Mouse (Mus musculus) ES-E14 (cell line): ENCODE results near the gene Srgap2. TPM values are rescaled to one million over a fixed set of nuclear protein-coding genes. Genes with fewer than 3 reads are reported as not detected.
"Not testable (repeated sequence)": the region's sequence is repeated elsewhere in the genome, so short reads cannot be mapped to it uniquely, and the experiment has no call there.

Experiments
- DNase-seq: peaks from one replicate; pipeline ENCODE4 v3.0.0-alpha.2; 2013; ENCODE audit warnings: low read depth, low spot score
- H3K27ac ChIP-seq: 2 replicates; pipeline ENCODE4 v1.5.1; 2012; ENCODE audit warnings: low read depth, mild to moderate bottlenecking, low read length, moderate library complexity, mixed read lengths; ENCODE audit not compliant: poor library complexity, insufficient read depth, severe bottlenecking
- H3K36me3 ChIP-seq: 2 replicates; pipeline ENCODE4 v1.6.1; 2012; ENCODE audit warnings: mild to moderate bottlenecking, low read length, moderate library complexity, mixed read lengths; ENCODE audit not compliant: control insufficient read depth, poor library complexity, insufficient read depth, severe bottlenecking
- H3K4me1 ChIP-seq, 2 experiments: fragments of 150-350 bp in 1 of 2; sonication (generic) in 1 of 2; 2 replicates each; pipeline ENCODE4 v1.6.1; 2012; ENCODE audit warnings: low read length in 2 of 2, mild to moderate bottlenecking in 1 of 2, mixed read lengths in 1 of 2; ENCODE audit not compliant: control insufficient read depth in 2 of 2, insufficient read depth in 2 of 2, poor library complexity in 1 of 2
- H3K4me3 ChIP-seq, 2 experiments: fragments of 150-350 bp in 1 of 2; sonication (generic) in 1 of 2; 2 replicates each; pipeline ENCODE4 v1.5.1; 2012; ENCODE audit warnings: low read length in 2 of 2, low read depth in 1 of 2, mild to moderate bottlenecking in 1 of 2, mixed read lengths in 1 of 2; ENCODE audit not compliant: insufficient read depth in 1 of 2, poor library complexity in 1 of 2, severe bottlenecking in 1 of 2
- H3K9ac ChIP-seq: 2 replicates; pipeline ENCODE4 v1.6.1; 2012; ENCODE audit warnings: low read depth, mild to moderate bottlenecking, low read length, mixed read lengths; ENCODE audit not compliant: poor library complexity, insufficient read depth, severe bottlenecking
- H3K9me3 ChIP-seq: fragments of 150-350 bp; sonication (generic); 2 replicates; pipeline ENCODE4 v1.6.1; 2012; ENCODE audit warnings: low read depth, mild to moderate bottlenecking, low read length; ENCODE audit not compliant: control insufficient read depth, insufficient read depth
- CHD2 ChIP-seq: IDR thresholded peaks from 2 replicates; pipeline ENCODE4 v1.6.1; 2014; ENCODE audit warnings: mild to moderate bottlenecking, low read depth, low read length, inconsistent platforms
- HCFC1 ChIP-seq: IDR thresholded peaks from 2 replicates; pipeline ENCODE4 v1.6.1; 2012; ENCODE audit warnings: low read length, inconsistent platforms, borderline replicate concordance; ENCODE audit not compliant: insufficient read depth
- MAFK ChIP-seq: IDR thresholded peaks from 2 replicates; pipeline ENCODE4 v1.6.1; 2014; ENCODE audit warnings: mild to moderate bottlenecking, low read depth, low read length, inconsistent platforms; ENCODE audit not compliant: insufficient read depth
- ZC3H11A ChIP-seq: IDR thresholded peaks from 2 replicates; pipeline ENCODE4 v1.6.1; 2012; ENCODE audit warnings: low read depth, mild to moderate bottlenecking, inconsistent platforms, low read length, borderline replicate concordance
- ZNF384 ChIP-seq: IDR thresholded peaks from 2 replicates; pipeline ENCODE4 v1.6.1; 2012; ENCODE audit warnings: low read depth, low read length, inconsistent platforms
- in situ Hi-C, 2 experiments: fragments of 600-800 bp; cut with MboI; formaldehyde crosslinking; loops; one replicate each; pipeline ENCODE4 v1.15.1; 2025; ENCODE audit warnings: low sequenced_read_pairs in 2 of 2, inconsistent platforms in 1 of 2; ENCODE audit not compliant: unreplicated experiment in 2 of 2
- total RNA-seq: library from RNA; depleted of rRNA; stranded (reverse); fragments of 300-350 nt; gene quantifications from 2 replicates; pipeline ENCODE4 v1.2.3, GENCODE M21; 2012

Gene Srgap2
- total RNA-seq, 1 experiment, result 26.4 TPM

DNA sequence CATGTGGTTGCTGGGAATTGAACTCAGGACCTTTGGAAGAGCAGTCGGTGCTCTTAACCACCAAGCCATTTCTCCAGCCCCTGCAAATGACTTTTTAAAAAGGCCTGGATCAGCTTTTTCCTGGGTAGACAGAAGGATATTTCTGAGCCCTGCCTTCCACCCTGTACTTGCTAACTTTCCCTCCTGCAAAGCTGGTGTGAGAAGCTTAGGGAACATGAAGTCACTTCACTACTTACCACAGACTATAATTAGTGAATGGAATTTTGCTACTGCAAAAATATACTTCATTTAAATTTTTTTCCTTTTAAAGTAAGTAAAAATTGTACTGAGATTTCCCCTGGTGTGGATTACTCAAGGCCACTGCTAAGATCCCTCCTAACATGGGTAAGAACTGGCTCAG is 196.0 kb downstream of the Srgap2 start:
- H3K4me1 ChIP-seq, result no peaks in the 10 kb centered on the region
- in situ Hi-C loops, result no loop called here
- no peak overlapping the region for H3K4me3 ChIP-seq
- TF ChIP-seq HCFC1 (no peak), ZC3H11A (no peak)
- H3K27ac ChIP-seq, result no peak overlapping the region
- H3K9me3 ChIP-seq, result no peaks in the 10 kb centered on the region
- no peak for DNase-seq
- peaks cover 3% of the 10 kb centered on the region for H3K36me3 ChIP-seq
- H3K9ac ChIP-seq, result no peak overlapping the region

GRCm38 (mm10) chr1:131329093-131329492 is 198.1 kb downstream of the Srgap2 start:
- peak; percentile 35 for DNase-seq
- H3K4me3 ChIP-seq, H3K36me3 ChIP-seq, H3K9me3 ChIP-seq, H3K9ac ChIP-seq, H3K27ac ChIP-seq, H3K4me1 ChIP-seq, in situ Hi-C loops: not testable (repeated sequence)

DNA sequence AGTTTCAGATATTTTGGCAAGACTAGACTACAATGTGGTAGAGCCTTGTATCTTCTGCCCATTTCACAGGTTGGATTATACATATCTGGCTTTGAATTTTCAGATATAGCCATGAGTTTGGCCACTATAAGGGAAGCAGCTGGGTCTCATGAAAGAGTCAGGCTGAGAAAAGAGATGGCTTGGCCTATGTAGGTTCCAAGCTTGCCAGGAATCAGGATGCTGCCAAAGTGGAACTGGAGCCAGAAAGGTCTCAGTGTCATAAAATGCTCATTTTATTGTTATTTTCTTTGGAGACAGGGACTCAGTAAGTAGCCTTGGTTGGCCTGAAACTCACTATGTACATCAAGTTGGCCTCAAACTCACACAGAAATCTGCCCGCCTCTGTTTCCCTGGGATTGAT is 200.0 kb downstream of the Srgap2 start:
- TF ChIP-seq ZNF384, result no peak
- TF ChIP-seq CHD2, result no peak
- TF ChIP-seq ZC3H11A, result no peak
- no peak for TF ChIP-seq HCFC1
- H3K36me3 ChIP-seq, result no peaks in the 10 kb centered on the region; the same call in 1 of the 2 replicates
- DNase-seq, result no peak
- in situ Hi-C loops, result no loop called here
- no peak overlapping the region for H3K4me3 ChIP-seq
- H3K9me3 ChIP-seq, result no peaks in the 10 kb centered on the region
- H3K27ac ChIP-seq, result no peak overlapping the region
- no peaks in the 10 kb centered on the region for H3K4me1 ChIP-seq
- no peak overlapping the region for H3K9ac ChIP-seq

GRCm38 (mm10) chr1:131324816-131325463 is 202.2 kb downstream of the Srgap2 start:
- no peak for TF ChIP-seq ZC3H11A
- TF ChIP-seq ZNF384, result no peak
- TF ChIP-seq CHD2, result no peak
- TF ChIP-seq MAFK, result no peak
- no peak overlapping the region for H3K27ac ChIP-seq
- no peaks in the 10 kb centered on the region for H3K36me3 ChIP-seq
- DNase-seq, result no peak
- H3K9ac ChIP-seq, result no peak overlapping the region
- in situ Hi-C loops, result no loop called here
- no peaks in the 10 kb centered on the region for H3K9me3 ChIP-seq
- no peak overlapping the region for H3K4me3 ChIP-seq
- no peaks in the 10 kb centered on the region for H3K4me1 ChIP-seq

GRCm38 (mm10) chr1:131319598-131320330 is 207.4 kb downstream of the Srgap2 start:
- H3K27ac ChIP-seq, result no peak overlapping the region
- no peak overlapping the region for H3K4me3 ChIP-seq
- no peak for TF ChIP-seq MAFK
- no peak for TF ChIP-seq CHD2
- no peak for TF ChIP-seq HCFC1
- no peak for TF ChIP-seq ZNF384
- no peak for TF ChIP-seq ZC3H11A
- H3K36me3 ChIP-seq, result peaks cover 5% of the 10 kb centered on the region; the same call in 1 of the 2 replicates
- in situ Hi-C loops, result no loop called here
- H3K4me1 ChIP-seq, result no peaks in the 10 kb centered on the region
- no peak overlapping the region for H3K9ac ChIP-seq
- H3K9me3 ChIP-seq, result no peaks in the 10 kb centered on the region
- no peak for DNase-seq
